Mouse (Mus musculus): Measurements from ENCODE around the gene Ckm. TPM values are rescaled to one million over a fixed set of nuclear protein-coding genes. Genes with fewer than 3 reads are reported as not detected.

The Ckm gene
- polyA plus RNA-seq, 1 experiment = 0.08 TPM

DNA sequence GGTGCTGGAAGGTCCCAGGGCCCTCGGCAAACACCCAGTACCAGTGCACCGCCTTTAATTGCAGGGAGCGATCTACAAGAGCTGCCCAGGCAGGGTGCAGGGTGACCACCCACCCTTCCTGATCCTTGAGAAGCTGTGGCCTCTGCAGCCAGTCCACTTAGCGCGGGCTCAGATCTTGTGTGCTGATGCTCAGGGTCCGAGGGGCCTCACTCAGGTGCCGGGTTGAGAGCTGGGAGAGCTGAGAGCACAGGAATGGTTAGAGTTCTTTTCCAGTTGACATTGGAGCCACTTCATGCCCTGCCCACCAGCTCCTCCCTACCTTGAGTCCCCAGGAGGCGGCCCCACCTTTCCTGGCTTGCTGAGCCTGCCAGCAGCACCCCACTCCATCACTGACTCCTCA lies 10.1 kb upstream of the Ckm start:
- Histone ChIP-seq H3K4me1 (ENCODE audit: control insufficient read depth, insufficient read depth, low read length) (no peaks in the 10 kb centered on the region), H3K4me3 (replicated peaks; ENCODE audit: insufficient read depth, low read depth, low read length) (no peak overlapping the region), H3K27ac (ENCODE audit: insufficient read depth, low read length) (no peak overlapping the region), H3K27me3 (ENCODE audit: control insufficient read depth, insufficient read depth, low read length) (no peaks in the 10 kb centered on the region; the same call in 1 of the 2 replicates)
- WGBS = 88% methylated on average over 8 of the region's 8 CpGs
- no peak for DNase-seq
- no peak for TF ChIP-seq CTCF (IDR thresholded peaks at IDR 0.05; ENCODE audit: borderline replicate concordance, insufficient read depth, low read depth, low read length)
- no peak for TF ChIP-seq POLR2A (IDR thresholded peaks at IDR 0.05; ENCODE audit: borderline replicate concordance, insufficient read depth, low read length)

DNA sequence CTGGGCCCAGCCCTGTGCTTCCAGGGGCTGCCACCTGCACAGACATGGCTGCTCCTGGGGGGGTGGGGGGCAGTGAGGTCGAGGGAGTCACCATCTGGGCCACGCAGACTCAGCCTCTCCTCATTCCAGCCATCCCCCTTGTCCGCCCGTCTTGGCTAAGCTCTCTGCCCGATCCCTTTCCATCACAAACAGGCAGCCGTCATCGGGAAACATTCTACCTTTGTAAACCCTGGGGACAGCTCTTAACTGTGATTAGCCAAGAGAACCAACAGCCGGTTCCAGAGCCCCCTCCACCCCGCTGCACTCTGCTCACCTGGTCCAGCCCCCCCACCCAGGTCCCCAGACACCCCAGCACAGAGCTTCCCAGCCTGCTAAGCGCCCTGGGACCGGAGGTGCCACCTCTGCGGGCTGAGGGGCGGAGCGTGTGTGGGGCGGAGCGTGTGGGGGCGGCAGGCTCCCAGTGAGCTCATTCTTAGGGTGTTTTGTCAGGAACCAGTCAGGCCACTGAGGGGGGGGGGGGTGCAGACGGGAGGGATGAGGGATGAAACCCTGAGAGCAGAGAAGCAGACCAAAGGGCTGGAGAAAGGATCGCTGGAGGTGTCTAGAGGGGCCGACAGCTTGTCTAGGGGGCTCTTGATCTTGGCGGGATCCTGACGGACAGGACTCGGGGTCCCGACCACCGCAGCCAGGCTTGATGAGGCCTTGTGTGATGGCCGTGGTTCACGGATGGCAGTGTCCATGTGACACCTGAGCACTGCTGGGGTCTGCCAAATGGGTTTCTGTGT lies 4.9 kb upstream of the Ckm start:
- Histone ChIP-seq H3K27me3 (ENCODE audit: control insufficient read depth, insufficient read depth, low read length) (no peaks in the 10 kb centered on the region; the same call in 1 of the 2 replicates), H3K4me1 (ENCODE audit: control insufficient read depth, insufficient read depth, low read length) (no peaks in the 10 kb centered on the region; the same call in 1 of the 2 replicates), H3K27ac (ENCODE audit: insufficient read depth, low read length) (no peak overlapping the region), H3K4me3 (replicated peaks; ENCODE audit: insufficient read depth, low read depth, low read length) (no peak overlapping the region)
- WGBS = 6% methylated on average over 26 of the region's 27 CpGs
- no peak for TF ChIP-seq CTCF (IDR thresholded peaks at IDR 0.05; ENCODE audit: borderline replicate concordance, insufficient read depth, low read depth, low read length)
- no peak for TF ChIP-seq POLR2A (IDR thresholded peaks at IDR 0.05; ENCODE audit: borderline replicate concordance, insufficient read depth, low read length)
- DNase-seq = no peak

- H3K4me1 ChIP-seq (ENCODE audit: control insufficient read depth, insufficient read depth, low read length) = no peaks in the 10 kb centered on the region; the same call in 1 of the 2 replicates
- WGBS = 76% methylated on average over 4 of the region's 4 CpGs
- H3K27me3 ChIP-seq (ENCODE audit: control insufficient read depth, insufficient read depth, low read length) = no peaks in the 10 kb centered on the region; the same call in 1 of the 2 replicates
- H3K27ac ChIP-seq (ENCODE audit: insufficient read depth, low read length) = no peak overlapping the region
- DNase-seq = no peak
- no peak for TF ChIP-seq CTCF (IDR thresholded peaks at IDR 0.05; ENCODE audit: borderline replicate concordance, insufficient read depth, low read depth, low read length)
- TF ChIP-seq POLR2A (IDR thresholded peaks at IDR 0.05; ENCODE audit: borderline replicate concordance, insufficient read depth, low read length) = no peak
- no peak overlapping the region for H3K4me3 ChIP-seq (replicated peaks; ENCODE audit: insufficient read depth, low read depth, low read length)
Measured at GRCm38 (mm10) chr7:19400946-19401345, 3.6 kb upstream of the Ckm start.

DNA sequence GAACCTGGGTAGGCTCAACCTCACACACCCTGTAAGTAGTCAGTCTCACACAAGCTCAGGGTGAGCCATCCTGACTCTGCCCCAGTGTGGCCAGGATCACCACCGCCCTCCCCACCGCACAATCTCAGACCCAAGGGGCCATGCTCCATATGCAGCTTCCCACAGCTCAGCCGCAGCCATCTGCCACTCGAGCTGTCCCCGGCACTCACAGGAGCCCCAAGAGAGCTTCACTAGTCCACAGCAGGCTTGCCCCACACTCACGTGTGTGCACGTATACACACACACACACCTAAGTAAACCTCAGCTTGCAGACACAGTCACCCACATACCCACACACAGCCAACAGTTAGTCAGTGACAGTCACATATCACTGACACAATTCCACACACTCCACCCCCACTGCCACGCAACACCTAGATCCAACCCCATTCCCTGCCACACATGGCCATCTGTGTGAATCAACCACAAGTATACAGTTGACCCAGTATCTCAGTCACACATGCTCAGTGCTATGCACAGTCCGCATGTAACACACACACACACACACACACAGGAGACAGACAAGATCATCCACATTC lies 2.0 kb upstream of the Ckm start:
- TF ChIP-seq CTCF (IDR thresholded peaks at IDR 0.05; ENCODE audit: borderline replicate concordance, insufficient read depth, low read depth, low read length) (no peak), POLR2A (IDR thresholded peaks at IDR 0.05; ENCODE audit: borderline replicate concordance, insufficient read depth, low read length) (no peak)
- Histone ChIP-seq H3K4me1 (ENCODE audit: control insufficient read depth, insufficient read depth, low read length) (no peaks in the 10 kb centered on the region; the same call in 1 of the 2 replicates), H3K4me3 (replicated peaks; ENCODE audit: insufficient read depth, low read depth, low read length) (no peak overlapping the region), H3K27ac (ENCODE audit: insufficient read depth, low read length) (no peak overlapping the region), H3K27me3 (ENCODE audit: control insufficient read depth, insufficient read depth, low read length) (no peaks in the 10 kb centered on the region; the same call in 1 of the 2 replicates)
- DNase-seq = no peak
- WGBS = 44% methylated on average over 9 of the region's 9 CpGs

GRCm38 (mm10) chr7:19403731-19404296 lies 762 bp upstream of the Ckm start, which contains the start of gene Klc3:
TSS of gene Klc3 (minus strand) at chr7:19404104.
- H3K27me3 ChIP-seq (ENCODE audit: control insufficient read depth, insufficient read depth, low read length) = no peaks in the 10 kb centered on the region; the same call in 1 of the 2 replicates

GRCm38 (mm10) chr7:19405417-19405816 lies 841 bp downstream of the Ckm start:
- Histone ChIP-seq H3K4me1 (ENCODE audit: control insufficient read depth, insufficient read depth, low read length) (no peaks in the 10 kb centered on the region; the same call in 1 of the 2 replicates), H3K4me3 (replicated peaks; ENCODE audit: insufficient read depth, low read depth, low read length) (no peak overlapping the region), H3K27me3 (ENCODE audit: control insufficient read depth, insufficient read depth, low read length) (no peaks in the 10 kb centered on the region; the same call in 1 of the 2 replicates), H3K27ac (ENCODE audit: insufficient read depth, low read length) (no peak overlapping the region)
- WGBS = 4% methylated on average over 19 of the region's 19 CpGs
- peak; percentile 63 to 84 for DNase-seq
- TF ChIP-seq CTCF (IDR thresholded peaks at IDR 0.05; ENCODE audit: borderline replicate concordance, insufficient read depth, low read depth, low read length) = peak; percentile 94
- no peak for TF ChIP-seq POLR2A (IDR thresholded peaks at IDR 0.05; ENCODE audit: borderline replicate concordance, insufficient read depth, low read length)

More at GRCm38 (mm10) chr7:19403731-19404296, 762 bp upstream of the Ckm start, which contains the start of gene Klc3:
- Histone ChIP-seq H3K27ac (ENCODE audit: insufficient read depth, low read length) (no peak within 1 kb of the TSS), H3K4me3 (replicated peaks; ENCODE audit: insufficient read depth, low read depth, low read length) (no peak within 1 kb of the TSS), H3K4me1 (ENCODE audit: control insufficient read depth, insufficient read depth, low read length) (no peaks in the 10 kb centered on the region; the same call in 1 of the 2 replicates)
- TF ChIP-seq POLR2A (IDR thresholded peaks at IDR 0.05; ENCODE audit: borderline replicate concordance, insufficient read depth, low read length) (no peak), CTCF (IDR thresholded peaks at IDR 0.05; ENCODE audit: borderline replicate concordance, insufficient read depth, low read depth, low read length) (no peak)
- under 1% methylated on average over 62 of the region's 62 CpGs for WGBS
- DNase-seq = peak; percentile 35 to 43

- Histone ChIP-seq H3K27ac (ENCODE audit: insufficient read depth, low read length) (no peak overlapping the region), H3K4me1 (ENCODE audit: control insufficient read depth, insufficient read depth, low read length) (no peaks in the 10 kb centered on the region), H3K4me3 (replicated peaks; ENCODE audit: insufficient read depth, low read depth, low read length) (no peak overlapping the region), H3K27me3 (ENCODE audit: control insufficient read depth, insufficient read depth, low read length) (no peaks in the 10 kb centered on the region)
- TF ChIP-seq CTCF (IDR thresholded peaks at IDR 0.05; ENCODE audit: borderline replicate concordance, insufficient read depth, low read depth, low read length) (no peak), POLR2A (IDR thresholded peaks at IDR 0.05; ENCODE audit: borderline replicate concordance, insufficient read depth, low read length) (no peak)
- 53% methylated on average over 6 of the region's 6 CpGs for WGBS
- DNase-seq = no peak
Measured at GRCm38 (mm10) chr7:19409753-19410152, 5.2 kb downstream of the Ckm start.

Measured in cerebellum, adult 2 months (tissue).